Mouse (Mus musculus): Measurements from ENCODE around the gene Colgalt2.
"Not testable (repeated sequence)": the region's sequence is repeated elsewhere in the genome, so short reads cannot be mapped to it uniquely, and the experiment has no call there.

The Colgalt2 gene

DNA sequence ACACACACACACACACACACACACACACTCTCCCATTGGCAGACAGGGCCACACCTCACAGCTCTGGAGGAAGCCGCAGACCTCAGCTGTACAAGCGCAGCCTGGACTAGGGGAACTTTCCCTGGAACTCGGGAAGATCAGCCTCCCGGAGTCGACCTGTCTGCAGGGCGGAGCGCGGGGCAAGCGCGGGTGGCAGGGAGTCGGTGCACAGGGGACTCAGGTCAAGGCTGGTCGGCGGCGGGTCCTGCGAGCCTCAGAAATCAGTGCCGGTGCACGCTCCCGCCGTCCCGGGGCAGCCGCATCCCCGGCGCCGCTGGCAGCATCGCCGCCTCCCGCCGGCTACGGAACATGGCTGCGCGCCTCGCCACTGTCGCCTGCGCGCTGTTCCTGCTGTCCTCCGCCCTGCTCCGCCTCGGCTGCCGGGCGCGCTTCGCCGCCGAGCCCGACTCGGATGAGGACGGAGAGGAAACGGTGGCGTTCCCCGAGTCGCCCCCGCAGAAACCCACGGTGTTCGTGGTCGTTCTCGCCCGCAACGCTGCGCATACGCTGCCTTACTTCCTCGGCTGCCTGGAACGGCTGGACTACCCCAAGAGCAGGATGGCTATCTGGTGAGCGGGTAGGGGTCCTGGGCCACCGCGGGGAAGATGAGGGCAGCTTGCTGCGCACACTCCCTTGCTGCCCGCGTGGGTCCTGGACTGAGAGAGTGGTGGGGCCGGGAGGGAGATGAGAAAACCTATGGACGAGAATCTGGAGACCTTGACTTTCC lies at the start of gene Colgalt2:
Gene Colgalt2, plus strand, starts transcription at position 41 of the 766 bp plus-strand sequence.
- in situ Hi-C loops (cut with MboI, MseI), result no loop called here

DNA sequence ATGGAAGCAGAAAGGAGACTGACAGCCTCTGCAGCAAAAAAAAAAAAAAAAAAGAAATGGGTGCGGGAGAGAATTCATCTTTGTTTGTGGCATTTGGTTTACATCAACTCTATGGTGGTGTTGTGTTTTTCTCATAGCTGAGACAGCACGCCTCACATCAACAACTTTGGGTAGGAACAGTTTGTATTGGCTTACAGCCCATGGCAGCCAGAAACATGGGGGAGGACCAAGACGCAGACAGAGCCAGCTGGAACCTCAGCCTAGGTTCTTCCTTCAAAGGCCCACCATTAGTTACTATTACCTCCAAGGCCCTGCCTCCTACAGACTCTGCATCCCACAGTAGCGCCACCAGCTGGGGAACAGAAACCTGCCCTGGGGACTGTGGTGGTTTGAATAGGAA lies 42.9 kb upstream of the Colgalt2 start:
- in situ Hi-C loops (cut with MboI, MseI), result no loop called here

DNA sequence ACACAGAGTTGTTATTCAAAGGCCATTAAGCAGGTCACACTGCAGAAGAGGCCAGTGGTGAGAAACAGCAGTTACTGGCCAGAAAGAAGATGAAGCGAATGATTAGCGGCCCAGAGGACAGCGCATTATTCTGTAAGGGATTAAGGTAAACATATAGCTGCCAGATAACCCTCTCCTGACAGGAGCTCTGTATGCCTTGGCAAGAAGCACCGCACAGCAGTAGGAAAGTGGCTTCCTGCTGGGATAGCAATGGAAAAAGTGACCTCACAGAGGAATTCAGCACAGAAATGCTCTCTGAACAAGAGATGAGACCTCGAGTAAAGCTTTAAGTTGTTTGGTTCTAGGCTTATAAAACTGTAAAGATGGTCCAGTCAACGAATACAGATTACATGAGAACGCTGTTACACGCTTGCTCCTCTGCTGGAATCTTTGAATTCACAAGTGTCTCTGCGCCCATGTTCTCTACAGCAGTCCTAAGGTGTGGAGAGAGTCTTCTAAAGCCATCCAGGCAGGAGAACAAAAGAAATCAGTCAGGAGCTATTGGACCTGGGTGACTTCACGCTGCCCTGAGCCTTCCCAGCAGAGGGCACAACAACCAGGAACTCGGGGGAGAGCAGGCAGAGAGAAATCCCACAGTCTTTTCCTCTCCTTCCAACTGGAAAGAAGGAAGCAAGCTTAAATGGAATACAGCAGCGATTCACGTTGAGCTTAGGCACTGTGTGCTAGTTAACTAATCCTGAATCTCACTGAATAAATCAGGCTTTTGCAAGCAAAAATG lies 31.1 kb upstream of the Colgalt2 start:
- in situ Hi-C loops (cut with MboI, MseI), result no loop called here

DNA sequence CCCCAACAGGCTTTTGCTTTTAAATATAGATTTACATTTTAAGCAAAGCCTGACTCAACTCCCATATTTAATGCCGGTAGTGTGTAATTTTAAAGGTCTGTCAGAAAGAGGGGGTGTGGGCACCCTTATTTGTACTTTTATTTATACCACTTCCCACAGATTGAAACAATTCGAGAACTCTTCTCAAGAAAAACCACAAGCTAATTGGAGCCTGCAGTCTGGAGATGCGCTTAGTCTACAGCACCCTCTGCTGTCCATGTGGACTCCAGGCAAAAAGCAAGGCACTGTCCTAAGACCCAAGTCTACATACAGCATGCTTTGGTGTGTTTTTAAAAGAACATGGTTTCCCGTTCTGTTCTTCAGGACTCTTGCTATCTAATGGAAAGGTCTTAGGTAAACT lies 30.5 kb upstream of the Colgalt2 start:
- in situ Hi-C loops (cut with MboI, MseI), result no loop called here

DNA sequence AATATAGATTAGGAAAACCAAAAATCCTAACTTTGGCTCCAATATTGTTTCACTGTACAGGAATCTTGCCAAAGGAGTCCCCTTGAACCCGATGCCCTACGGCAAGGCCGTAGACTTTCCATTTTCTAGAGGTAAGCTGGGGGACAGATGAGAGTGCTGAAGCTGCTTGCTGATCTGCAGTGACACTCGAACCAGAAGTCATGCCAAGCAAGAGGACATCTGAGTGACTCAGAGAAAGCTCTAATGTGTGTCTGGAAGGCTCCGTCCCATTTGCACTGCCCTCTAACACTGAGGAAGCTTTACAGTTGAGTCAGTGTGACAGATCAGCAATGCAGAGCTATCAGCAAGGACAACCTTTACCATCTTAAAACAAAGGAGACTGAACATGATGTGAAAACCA lies 21.3 kb upstream of the Colgalt2 start:
- in situ Hi-C loops (cut with MboI, MseI), result no loop called here

DNA sequence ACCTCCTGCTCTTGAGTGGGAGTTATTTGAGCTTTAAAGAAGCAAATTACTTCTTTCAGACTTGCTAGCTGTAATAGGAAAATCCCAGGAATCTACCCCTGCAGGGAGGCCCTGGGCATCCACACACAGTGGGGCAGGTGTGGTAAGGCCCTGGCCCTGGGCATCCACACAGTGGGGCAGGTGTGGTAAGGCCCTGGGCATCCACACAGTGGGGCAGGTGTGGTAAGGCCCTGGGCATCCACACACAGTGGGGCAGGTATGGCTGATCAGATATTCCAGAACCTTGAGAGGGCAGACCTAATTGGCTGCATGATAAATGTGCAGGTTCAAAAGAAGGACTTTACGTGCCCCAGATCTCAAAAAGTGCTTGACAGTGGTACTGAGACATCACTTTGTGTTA lies 15.0 kb upstream of the Colgalt2 start:
- in situ Hi-C loops (cut with MboI, MseI), result no loop called here

DNA sequence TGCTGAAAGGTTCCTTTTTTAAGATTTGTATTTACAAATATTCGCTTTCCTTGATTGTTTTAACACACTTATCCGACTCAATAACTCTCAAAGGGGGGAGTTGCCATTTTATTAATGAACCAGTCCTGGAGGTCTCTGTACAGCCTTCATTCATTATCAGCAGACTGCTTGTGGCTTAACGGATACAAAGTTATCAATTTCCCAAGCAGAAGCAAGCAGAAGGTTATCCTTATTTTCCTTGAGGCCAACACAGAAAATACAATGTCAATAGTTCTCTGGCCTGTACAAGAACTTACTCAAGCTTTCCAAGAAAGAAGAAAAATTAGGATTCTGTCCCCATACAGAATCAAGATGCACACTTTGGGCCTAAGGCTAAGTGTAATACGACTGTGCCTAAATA lies 13.9 kb upstream of the Colgalt2 start:
- in situ Hi-C loops (cut with MboI, MseI), result not testable (repeated sequence)

DNA sequence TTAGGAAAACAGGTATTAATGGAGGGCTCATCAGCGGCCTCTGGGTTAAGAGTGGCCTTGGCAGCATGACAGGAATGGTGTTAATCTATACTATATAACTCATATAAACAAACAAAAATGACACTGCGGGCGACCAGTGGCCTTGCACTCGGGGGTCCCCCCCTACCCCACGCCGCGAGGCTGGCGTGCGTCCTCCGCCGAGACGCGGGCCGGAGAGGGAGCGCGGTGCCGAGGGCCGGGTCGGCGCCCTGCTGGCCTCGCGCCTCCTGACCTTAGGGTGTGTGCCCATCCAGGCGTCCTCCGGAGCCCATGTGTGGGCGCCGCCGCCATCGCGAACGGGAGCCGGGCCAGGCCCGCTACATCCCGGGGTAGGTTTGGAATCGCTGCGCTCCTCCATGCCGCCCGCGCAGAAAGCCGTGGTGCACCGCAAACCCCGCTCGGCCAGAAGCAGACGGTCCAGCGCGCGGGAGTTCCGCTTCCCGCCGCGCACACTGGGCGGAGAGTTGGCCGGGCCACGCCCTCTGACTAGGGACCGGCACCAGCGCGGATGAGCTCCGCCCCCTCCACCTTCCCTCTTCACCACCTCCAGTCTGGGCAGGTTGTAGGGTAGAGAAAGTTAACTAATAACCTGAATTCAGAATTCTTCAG lies 13.3 kb upstream of the Colgalt2 start, which contains the start of gene Tsen15:
Gene Tsen15, minus strand, starts transcription at position 501 of the 648 bp plus-strand sequence.
- in situ Hi-C loops (cut with MboI, MseI), result no loop called here

DNA sequence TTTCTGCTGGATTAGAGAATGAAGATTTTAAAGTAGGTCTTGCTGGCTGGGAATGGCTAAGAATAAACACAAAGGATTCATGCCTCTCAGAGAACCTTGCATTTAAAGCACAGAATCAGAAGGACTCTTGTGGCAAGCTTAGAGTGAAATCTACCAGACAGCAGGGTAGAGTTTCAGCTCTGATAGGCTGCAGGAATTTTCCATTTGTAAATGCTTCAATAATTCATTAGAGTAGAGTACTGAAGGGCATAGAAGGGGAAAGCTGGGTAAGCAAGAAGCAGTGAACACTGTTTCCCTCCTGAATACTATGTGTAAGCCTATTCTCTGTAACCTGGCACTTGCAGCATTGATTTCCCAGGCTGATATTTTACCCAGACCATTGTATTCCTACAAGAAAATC lies 10.4 kb upstream of the Colgalt2 start:
- in situ Hi-C loops (cut with MboI, MseI), result no loop called here

DNA sequence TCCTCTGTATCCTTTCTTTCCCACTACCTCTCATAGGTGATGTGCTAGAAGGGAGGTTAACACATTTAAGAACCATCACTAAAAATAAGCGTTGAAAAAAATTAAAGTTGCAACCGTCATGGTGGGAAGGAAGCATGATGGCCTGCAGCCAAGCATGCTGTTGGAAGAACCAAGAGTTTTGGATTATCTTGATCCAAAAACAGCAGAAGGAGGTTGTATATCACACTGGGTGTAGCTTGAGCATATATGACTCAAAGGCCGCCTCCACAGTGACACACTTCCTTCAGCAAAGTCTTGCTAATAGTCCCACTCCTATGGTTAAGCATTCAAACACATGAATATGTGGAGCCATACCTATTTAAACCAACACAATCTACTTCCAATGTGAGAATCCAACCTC lies 5.5 kb upstream of the Colgalt2 start:
- in situ Hi-C loops (cut with MboI, MseI), result no loop called here

DNA sequence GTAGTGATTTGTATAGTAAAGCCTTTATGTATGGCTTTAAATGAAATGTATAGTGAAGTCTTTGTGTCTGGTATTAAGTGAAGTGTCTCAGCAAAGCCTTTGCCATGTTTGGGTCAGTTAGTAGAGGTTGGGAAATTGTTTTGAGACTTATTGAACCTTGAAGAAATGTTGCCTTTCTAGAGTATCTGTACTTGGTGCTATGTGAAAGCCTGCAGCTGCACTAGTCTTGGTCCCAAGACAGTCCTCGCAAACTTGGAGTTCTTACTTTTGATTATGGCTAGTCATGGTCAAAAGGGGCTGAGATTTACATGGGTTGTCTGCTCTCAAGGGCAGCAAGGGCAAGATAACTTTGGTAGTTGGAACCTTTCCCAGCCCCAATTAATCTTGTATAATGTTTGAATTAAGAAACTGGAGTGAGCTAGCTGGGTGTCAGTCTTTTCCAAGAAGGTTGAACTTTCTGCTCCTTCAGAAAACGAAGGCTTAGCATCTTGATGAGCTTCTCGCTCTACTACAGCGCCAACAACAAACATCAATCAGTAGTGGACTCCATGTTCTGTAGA lies 4.6 kb upstream of the Colgalt2 start:
- in situ Hi-C loops (cut with MboI, MseI), result no loop called here

DNA sequence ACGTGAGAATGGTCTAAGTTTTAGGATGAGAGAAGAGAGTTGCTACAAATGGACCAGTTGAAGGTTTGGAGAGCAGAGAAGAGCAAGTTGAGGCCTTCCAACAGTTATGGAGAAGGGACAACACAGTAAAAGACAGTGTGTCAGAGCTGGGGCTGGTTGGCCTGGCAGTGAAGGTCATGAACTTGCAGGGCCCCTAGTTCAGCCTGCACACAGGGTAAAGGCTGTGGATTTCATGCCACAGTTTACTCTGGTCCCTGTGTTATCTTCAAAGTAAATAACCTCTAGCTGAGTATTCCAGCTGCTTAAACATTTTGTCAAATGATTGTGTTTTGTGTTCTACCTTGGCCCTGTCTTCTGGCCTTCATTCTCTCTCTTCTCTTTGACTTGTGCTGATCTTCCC lies 922 bp upstream of the Colgalt2 start:
- in situ Hi-C loops (cut with MboI, MseI), result no loop called here

DNA sequence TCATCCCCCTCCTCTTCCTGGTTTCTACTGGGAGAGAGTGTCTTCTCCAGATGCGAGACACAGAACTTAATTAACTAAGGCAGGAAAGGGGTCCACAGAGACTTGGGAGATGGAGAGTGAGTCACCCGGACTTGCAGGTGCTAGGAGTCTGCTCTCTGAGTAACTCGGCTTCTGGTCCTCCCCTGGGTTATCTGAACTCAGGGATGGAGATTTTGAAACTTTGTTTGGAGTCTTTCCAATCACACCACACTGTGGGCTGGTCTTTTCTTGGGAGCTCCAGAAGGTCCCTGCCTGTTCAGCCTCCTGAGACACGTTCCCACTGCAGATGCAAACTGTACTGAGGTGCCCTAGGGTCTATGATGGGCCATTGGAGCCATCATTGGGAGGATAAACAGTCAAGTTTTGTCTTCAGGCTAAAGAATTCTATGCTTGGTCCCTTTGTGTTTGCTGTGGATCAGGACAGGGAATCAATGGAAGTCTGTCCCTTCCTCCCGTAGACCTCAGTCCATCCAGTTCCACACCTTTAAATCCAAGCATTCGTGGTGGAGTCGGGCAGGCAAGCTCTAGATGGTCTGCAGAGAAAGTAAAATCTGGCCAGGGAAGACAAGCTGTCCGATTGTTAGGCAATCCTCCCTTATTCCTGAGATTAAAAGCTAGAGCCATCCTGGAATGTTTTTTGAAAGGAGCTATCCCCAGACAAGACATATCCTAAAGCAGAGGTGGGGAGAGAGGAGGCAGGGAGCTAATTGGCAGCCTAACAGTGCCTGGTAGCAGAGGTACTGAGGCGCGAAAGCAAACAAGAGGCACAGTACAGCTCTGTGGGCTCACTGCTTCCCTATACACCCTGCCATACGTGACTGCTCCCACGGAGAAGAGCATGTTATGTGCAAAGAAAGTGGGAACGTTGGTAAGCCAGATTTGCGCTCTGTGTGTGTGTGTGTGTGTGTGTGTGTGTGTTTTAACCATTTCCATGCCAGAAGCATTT lies 1.2 kb downstream of the Colgalt2 start:
- in situ Hi-C loops (cut with MboI, MseI), result no loop called here

DNA sequence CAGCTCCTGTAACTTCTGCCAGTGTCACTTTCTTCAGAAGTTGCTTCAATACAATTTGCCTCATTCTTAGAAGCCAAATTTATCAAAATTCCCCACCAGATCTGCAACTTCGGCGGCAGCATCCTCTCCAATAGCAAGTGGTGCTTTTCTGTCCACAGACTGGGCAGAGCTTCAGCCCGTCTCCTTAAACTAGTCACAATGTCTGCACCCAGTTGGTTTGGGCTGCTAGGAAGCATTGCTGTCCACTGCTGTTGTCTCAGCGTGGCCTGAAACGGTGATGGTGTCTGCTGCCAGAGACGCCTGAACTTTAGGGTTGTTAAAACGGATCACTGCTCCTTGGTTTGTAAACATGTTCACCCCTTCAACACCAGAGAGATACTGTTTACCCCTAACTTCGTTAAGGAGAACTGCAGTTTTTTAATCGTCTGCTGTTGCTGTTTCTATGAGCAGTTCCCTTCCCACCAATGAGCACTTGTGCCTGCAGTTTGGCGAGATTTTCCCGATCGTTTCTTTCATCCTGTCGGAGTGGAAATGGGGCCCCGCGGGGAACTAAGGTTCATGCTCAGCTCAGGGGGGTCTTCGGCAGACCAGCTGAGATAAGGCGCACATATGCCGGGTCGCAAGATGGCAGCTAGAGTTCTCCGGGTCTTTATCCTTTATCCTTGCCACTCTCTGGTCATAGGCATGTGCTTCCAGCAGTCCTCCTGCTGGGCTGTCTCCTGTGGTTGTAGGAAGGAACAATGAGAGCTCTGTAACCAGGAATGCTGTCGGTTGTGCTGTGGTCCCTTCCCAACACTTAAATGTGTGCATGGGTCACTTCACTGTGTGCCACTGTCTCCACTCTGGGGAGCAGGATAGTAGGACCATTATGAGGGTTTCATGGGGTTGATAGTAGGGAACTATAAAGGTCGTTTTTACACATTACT lies 7.7 kb downstream of the Colgalt2 start:
- in situ Hi-C loops (cut with MboI, MseI), result no loop called here

DNA sequence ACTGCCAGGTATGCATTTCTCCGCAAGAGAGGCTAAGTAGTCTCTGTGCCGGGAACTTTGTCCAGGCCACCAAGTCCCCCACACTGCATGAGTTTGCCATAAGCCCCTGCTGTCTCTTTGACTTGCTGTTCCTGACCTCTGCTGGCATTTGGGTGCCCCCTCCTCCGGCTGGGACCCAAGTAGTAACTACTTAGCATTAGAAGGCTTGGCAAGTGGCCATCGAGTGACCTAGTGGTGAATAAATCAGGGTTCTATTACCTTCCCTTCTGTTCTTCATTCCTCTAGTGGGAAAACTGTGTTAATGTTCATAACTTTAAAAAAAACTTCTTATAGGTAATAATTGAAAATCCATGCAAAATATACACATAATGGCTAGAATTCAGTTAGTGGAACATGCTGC lies 9.7 kb downstream of the Colgalt2 start:
- in situ Hi-C loops (cut with MboI, MseI), result no loop called here

DNA sequence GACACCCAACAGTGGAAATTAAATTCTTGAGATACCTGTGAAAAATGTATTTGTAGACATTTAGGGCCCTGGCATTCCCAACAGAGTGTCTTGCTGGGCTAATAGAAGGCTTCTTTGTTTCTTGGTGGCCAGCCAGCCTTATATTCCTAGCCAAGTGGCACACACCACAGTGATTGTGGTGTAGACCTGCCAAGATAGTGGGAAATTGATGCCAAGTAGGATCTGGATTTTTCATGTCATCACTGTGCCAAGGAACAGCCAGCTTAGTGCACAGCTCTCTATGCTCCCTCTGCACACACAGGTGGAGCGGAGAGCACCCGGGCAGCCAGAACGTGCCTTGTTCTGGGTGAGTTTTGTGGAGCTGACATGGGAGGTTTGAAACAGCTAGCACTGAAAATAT lies 11.0 kb downstream of the Colgalt2 start:
- in situ Hi-C loops (cut with MboI, MseI), result no loop called here

DNA sequence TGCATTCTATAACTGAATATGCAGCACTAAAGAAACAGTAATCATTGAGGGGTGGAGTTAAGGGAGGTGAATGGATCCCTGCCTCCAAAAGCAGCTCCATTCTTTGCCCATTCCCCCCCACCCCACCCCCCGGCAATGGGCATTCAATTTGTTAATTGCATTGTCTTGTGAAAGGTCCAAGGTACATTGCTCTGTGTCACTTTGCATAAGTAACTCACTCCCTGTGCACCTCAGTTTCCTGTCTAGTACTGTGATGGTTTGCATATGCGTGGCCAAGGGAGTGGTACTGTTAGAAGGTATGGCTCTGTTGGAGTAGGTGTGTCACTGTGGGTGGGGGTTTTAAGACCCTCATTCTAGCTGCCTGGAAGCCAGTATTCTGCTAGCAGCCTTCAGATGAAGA lies 13.5 kb downstream of the Colgalt2 start:
- in situ Hi-C loops (cut with MboI, MseI), result no loop called here

DNA sequence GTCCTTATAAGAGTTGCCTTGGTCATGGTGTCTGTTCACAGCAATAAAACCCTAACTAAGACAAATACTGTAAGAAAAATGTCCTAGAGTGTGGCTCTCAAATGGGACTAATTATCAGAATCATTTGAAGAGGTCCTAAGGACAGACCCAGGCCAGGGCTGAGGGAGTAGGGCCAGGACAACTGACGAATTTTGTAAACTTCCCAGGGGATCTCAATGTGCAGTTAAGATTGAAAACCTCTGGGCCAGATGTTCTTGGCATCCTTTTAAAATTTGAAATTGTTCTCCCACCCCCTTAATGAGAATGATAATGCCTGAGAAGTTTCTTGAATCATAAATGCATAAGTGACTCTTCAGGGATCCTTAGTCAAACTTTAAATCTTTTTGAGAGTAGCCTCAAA lies 14.3 kb downstream of the Colgalt2 start:
- in situ Hi-C loops (cut with MboI, MseI), result no loop called here

DNA sequence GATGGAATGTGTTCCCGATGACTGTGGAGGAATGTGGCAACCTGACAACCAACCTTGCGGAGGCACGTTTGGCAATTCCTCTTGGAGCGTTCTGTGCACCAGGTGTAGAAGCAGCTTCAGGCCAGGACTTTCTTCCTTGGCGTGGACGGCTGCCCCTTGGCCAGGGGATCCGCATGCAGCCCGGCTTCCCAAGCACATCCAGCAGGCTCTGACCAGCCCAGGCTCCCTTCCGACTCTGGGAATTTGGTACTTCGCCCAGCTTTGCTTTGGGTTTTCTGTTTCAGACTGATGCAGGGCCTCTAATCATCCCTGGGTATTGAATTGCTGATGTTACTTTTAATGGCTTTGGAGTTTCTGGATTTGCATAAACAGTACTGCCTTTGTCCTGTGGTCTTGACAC lies 14.8 kb downstream of the Colgalt2 start:
- in situ Hi-C loops (cut with MboI, MseI), result no loop called here

DNA sequence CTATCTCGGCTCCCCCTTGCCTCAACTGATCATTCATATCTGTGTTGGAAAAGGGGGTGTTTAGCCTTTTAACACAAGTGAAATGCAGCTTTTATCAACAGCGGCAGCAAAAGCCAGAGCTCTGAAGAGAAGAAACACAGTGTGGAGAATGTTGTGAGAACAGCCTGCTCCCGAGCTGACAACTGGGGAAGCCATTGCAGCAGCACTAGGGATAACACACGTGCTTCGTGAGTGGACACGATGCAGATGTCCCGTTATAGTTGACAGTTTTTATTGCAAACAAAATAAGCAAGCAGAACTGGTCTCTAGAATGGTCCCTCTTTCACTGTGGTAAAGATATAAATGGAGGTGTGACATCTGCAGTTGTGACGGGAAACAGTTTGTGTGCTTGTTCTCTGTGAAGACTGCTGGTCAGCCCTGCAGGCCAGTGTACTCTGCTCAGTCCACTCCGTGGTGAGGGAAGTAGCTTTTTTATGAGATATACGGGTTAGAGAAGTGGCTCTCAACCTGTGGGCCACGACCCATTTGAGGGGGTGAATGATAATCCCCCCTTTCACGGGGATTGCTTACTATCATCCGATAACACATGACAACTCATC lies 16.8 kb downstream of the Colgalt2 start:
- in situ Hi-C loops (cut with MboI, MseI), result no loop called here
